Mouse (Mus musculus) hindbrain, embryonic 16.5 days (tissue): ENCODE results near the gene Ttc23. TPM values are rescaled to one million over a fixed set of nuclear protein-coding genes. Genes with fewer than 3 reads are reported as not detected.

Experiments
- microRNA-seq: library from miRNA; unstranded; fragments of <30 nt; microRNA quantifications from one replicate; pipeline ENCODE4, GENCODE M21; 2017
- polyA plus RNA-seq: library from polyadenylated mRNA; unstranded; fragments of >200 nt; fragmentation: Nextera tagmentation; extraction: Ambion mirVana; gene quantifications from 2 replicates; pipeline ENCODE4 v1.2.1, GENCODE M21; 2015

Gene Ttc23
- polyA plus RNA-seq, 1 experiment from 2014 or later = 7.6 TPM

Small RNA genes lying within 50 kb of the gene (microRNA-seq; reads per million reads assigned to microRNA genes)
- not detected for gene Gm23844

Other genes with a start within 250 kb of the Ttc23 start
- 21.1 and 21.2 TPM in 2 replicates for gene Lrrc28, start 2.1 kb upstream of the Ttc23 start, polyA plus RNA-seq
- 6.0 and 7.1 TPM in 2 replicates for gene Synm, start 112.3 kb downstream of the Ttc23 start, polyA plus RNA-seq